Mouse (Mus musculus): Measurements from ENCODE around the gene Psenen.

The Psenen gene

DNA sequence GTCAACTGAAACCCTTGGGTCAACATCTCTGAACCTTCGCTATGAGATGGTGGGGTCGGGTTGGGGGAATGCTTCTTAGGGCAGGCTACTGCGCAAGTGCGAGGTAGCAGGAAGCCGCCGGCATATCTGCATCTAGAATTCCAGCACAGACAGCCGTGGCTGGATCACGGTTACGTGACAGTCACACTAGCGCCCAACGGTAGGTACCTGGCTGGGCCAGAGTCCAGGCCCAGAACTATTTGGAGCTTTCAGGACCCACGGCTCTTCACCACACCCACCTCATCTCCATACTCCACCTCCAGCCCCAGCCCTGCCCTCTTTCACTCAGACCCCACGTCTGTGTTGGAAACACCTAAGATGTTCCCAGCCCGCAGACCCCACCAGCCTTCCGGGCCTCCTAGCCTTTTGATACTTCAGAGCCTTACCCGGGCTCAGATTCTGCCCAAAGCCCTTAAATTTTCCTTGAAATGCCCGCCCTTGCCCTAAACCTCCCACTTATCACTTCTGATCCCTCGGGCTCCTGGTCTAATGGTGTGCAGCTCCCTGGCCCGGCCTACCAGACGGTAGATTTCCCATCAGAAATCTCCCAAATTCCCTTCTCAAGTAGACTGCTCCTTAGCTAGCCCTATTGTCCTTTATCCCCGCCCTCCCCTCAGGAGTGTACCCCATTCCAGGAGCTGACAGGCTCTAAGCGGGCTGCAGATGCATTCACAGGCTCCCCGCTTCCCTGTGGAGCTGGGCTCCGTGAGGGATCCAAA is 48.2 kb downstream of the Psenen start:
- no peak for DNase-seq (ENCODE audit: low spot score in 2 of 2)

All from urinary bladder, adult 18-20 months (tissue).